34 mouse cellular contexts compared by ENCODE assay signal in genomic region chr1:136255657-136256056, GRCm38 (mm10). TPM values are rescaled to one million over a fixed set of nuclear protein-coding genes. Genes with fewer than 3 reads are reported as not detected.
DNase-seq lines count a peak whose midpoint lies in the region; ATAC-seq and TF ChIP-seq lines count a peak whose summit lies in the region.
"Had no signal": no experiment of that assay in that cellular context is flagged by ENCODE, and none has a peak within 500 bp of the region (broad histone marks: within the 10 kb centered on the region; RNA-seq: fewer than 3 reads in every experiment).

No protein-coding gene starts in this region.

- peak; percentile 45 for DNase-seq in CD4-positive, CD25-positive, alpha-beta regulatory T cell, adult 2 months (ENCODE audit: low read depth, low spot score)
- DNase-seq in hindbrain, embryonic 10.5 days (ENCODE audit: low spot score): no peak
- no peak for DNase-seq in limb, embryonic 10.5 days (ENCODE audit: low spot score)
- no peak for DNase-seq in adrenal gland, postnatal 4 days (ENCODE audit: low spot score in 2 of 2)
- DNase-seq: adrenal gland, postnatal 25 days; cerebellum, adult 18-20 months; cerebellum, postnatal 10 days; gastrocnemius, postnatal 10 days; kidney, adult 18-20 months; kidney, postnatal 25 days had no signal

- peaks cover 37% of the 10 kb centered on the region for H3K4me1 ChIP-seq in hindbrain, embryonic 10.5 days (replicated peaks)
- H3K4me1 ChIP-seq in hindbrain, embryonic 12.5 days: peaks cover 15% of the 10 kb centered on the region
- peaks cover 24% of the 10 kb centered on the region for H3K4me1 ChIP-seq in limb, embryonic 10.5 days

- H3K4me3 ChIP-seq in hindbrain, embryonic 10.5 days: no peak overlapping the region
- H3K4me3 ChIP-seq in hindbrain, embryonic 12.5 days: no peak overlapping the region
- H3K4me3 ChIP-seq in myocyte: no peak overlapping the region
- H3K4me3 ChIP-seq in limb, embryonic 10.5 days: no peak overlapping the region
- H3K4me3 ChIP-seq: embryonic facial prominence, embryonic 13.5 days; heart, embryonic 15.5 days; kidney, embryonic 15.5 days; limb, embryonic 12.5 days; lung, embryonic 15.5 days; neural tube, embryonic 13.5 days had no signal

- no peaks in the 10 kb centered on the region for H3K79me2 ChIP-seq in myocyte (ENCODE audit: control insufficient read depth, insufficient read depth)

- no peak for ATAC-seq in CD4-positive, CD25-positive, alpha-beta regulatory T cell, adult 4 months
- no peak for ATAC-seq in hindbrain, embryonic 12.5 days (ENCODE audit: low FRiP score)
- ATAC-seq: forebrain, embryonic 16.5 days had no signal

- H3K27ac ChIP-seq in hindbrain, embryonic 10.5 days: peak overlapping the region; percentile 54; the same call in 1 of the 2 replicates
- no peak overlapping the region for H3K27ac ChIP-seq in hindbrain, embryonic 12.5 days
- H3K27ac ChIP-seq in limb, embryonic 10.5 days: no peak overlapping the region
- H3K27ac ChIP-seq: embryonic facial prominence, embryonic 13.5 days; heart, embryonic 15.5 days; hindbrain, embryonic 14.5 days; kidney, embryonic 15.5 days; limb, embryonic 12.5 days; lung, embryonic 15.5 days; neural tube, embryonic 13.5 days had no signal

- WGBS in hindbrain, embryonic 10.5 days: 46% methylated on average over 8 of the region's 8 CpGs
- WGBS in hindbrain, embryonic 12.5 days: 45% methylated on average over 8 of the region's 8 CpGs
- 35% methylated on average over 8 of the region's 8 CpGs for WGBS in limb, embryonic 10.5 days

- H3K9ac ChIP-seq in hindbrain, embryonic 12.5 days: no peak overlapping the region
- H3K9ac ChIP-seq: embryonic facial prominence, embryonic 13.5 days; heart, embryonic 15.5 days; hindbrain, embryonic 14.5 days; kidney, embryonic 15.5 days; limb, embryonic 12.5 days; lung, embryonic 15.5 days; neural tube, embryonic 13.5 days had no signal

- H3K4me2 ChIP-seq in hindbrain, embryonic 12.5 days (replicated peaks): no peak overlapping the region
- peak overlapping the region; percentile 2 for H3K4me2 ChIP-seq in myocyte (ENCODE audit: low read depth)
- H3K4me2 ChIP-seq: embryonic facial prominence, embryonic 13.5 days; heart, embryonic 15.5 days; hindbrain, embryonic 14.5 days; kidney, embryonic 15.5 days; limb, embryonic 12.5 days; lung, embryonic 15.5 days; midbrain, embryonic 11.5 days; neural tube, embryonic 13.5 days had no signal

- no peaks in the 10 kb centered on the region for H3K36me3 ChIP-seq in hindbrain, embryonic 10.5 days
- H3K36me3 ChIP-seq in hindbrain, embryonic 12.5 days: no peaks in the 10 kb centered on the region
- H3K36me3 ChIP-seq in myocyte (ENCODE audit: control insufficient read depth, insufficient read depth): no peaks in the 10 kb centered on the region
- no peaks in the 10 kb centered on the region for H3K36me3 ChIP-seq in limb, embryonic 10.5 days
- H3K36me3 ChIP-seq: embryonic facial prominence, embryonic 13.5 days; heart, embryonic 15.5 days; kidney, embryonic 15.5 days; limb, embryonic 12.5 days; lung, embryonic 15.5 days; neural tube, embryonic 13.5 days had no signal

- H3K9me3 ChIP-seq in hindbrain, embryonic 10.5 days: no peaks in the 10 kb centered on the region
- H3K9me3 ChIP-seq in hindbrain, embryonic 12.5 days (replicated peaks): no peaks in the 10 kb centered on the region
- no peaks in the 10 kb centered on the region for H3K9me3 ChIP-seq in limb, embryonic 10.5 days (replicated peaks)
- H3K9me3 ChIP-seq: embryonic facial prominence, embryonic 13.5 days; heart, embryonic 15.5 days; kidney, embryonic 15.5 days; limb, embryonic 12.5 days; lung, embryonic 15.5 days; neural tube, embryonic 13.5 days had no signal

- no peak for TF ChIP-seq POLR2A in myocyte (IDR thresholded peaks at IDR 0.05; ENCODE audit: insufficient read length, low read depth)

- H3K27me3 ChIP-seq in hindbrain, embryonic 10.5 days (ENCODE audit: insufficient read depth, poor library complexity, severe bottlenecking): peaks cover 46% of the 10 kb centered on the region
- H3K27me3 ChIP-seq in hindbrain, embryonic 12.5 days: peaks cover 39% of the 10 kb centered on the region
- peaks cover 11% of the 10 kb centered on the region for H3K27me3 ChIP-seq in myocyte (ENCODE audit: control insufficient read depth, insufficient read depth, insufficient read length)
- H3K27me3 ChIP-seq in limb, embryonic 10.5 days (ENCODE audit: low read depth, poor library complexity, severe bottlenecking): peaks cover 58% of the 10 kb centered on the region

- H3ac ChIP-seq in myocyte (ENCODE audit: control insufficient read depth, insufficient read length): no peak overlapping the region

TF ChIP-seq in myocyte, 11 proteins besides CTCF, POLR2A, EP300 and RAD21:
- TF ChIP-seq E2F4 (IDR thresholded peaks at IDR 0.05; ENCODE audit: insufficient read depth) (no peak), REST (IDR thresholded peaks at IDR 0.05; ENCODE audit: insufficient read depth, insufficient read length) (no peak), MYOD1 (IDR thresholded peaks at IDR 0.05; ENCODE audit: control insufficient read depth in 1 of 3, insufficient read length in 2 of 3, low read depth in 2 of 3) (no peak), TCF12 (IDR thresholded peaks at IDR 0.05; ENCODE audit: insufficient read depth, poor library complexity, severe bottlenecking) (no peak), CEBPB (IDR thresholded peaks at IDR 0.05; ENCODE audit: insufficient read depth, poor library complexity, severe bottlenecking) (no peak), SRF (IDR thresholded peaks at IDR 0.05; ENCODE audit: control insufficient read depth, insufficient read length, low read depth) (no peak), TCF3 (IDR thresholded peaks at IDR 0.05; ENCODE audit: insufficient read length, low read depth) (no peak), POLR2AphosphoS2 (IDR thresholded peaks at IDR 0.05; ENCODE audit: insufficient read length, low read depth) (no peak), USF1 (IDR thresholded peaks at IDR 0.05; ENCODE audit: low read depth) (no peak), MAX (IDR thresholded peaks at IDR 0.05; ENCODE audit: low read depth) (no peak), MYOG (IDR thresholded peaks at IDR 0.05; ENCODE audit: control insufficient read depth in 1 of 3, insufficient read depth in 1 of 3, insufficient read length in 2 of 3, low read depth in 2 of 3) (no peak)

RNA-seq across cellular contexts. Expression of gene Gpr25, which starts 5.0 kb away (rescaled TPM):
- polyA plus RNA-seq in CD4-positive, CD25-positive, alpha-beta regulatory T cell, adult 4 months (2017; shearing (Covaris generic)): not detected
- polyA plus RNA-seq in hindbrain, embryonic 10.5 days (2016; fragmentation: Nextera tagmentation; extraction: Ambion mirVana): not detected in 2 replicates
- not detected in 2 replicates for polyA plus RNA-seq in hindbrain, embryonic 12.5 days (2016; fragmentation: Nextera tagmentation; extraction: Ambion mirVana)
- polyA plus RNA-seq in myocyte (2012; fragmentation: generic; extraction: Trizol): 0.18 TPM
- polyA plus RNA-seq in limb, embryonic 10.5 days (2016; fragmentation: Nextera tagmentation; extraction: Ambion mirVana): not detected in 2 replicates
- total RNA-seq in adrenal gland, postnatal 4 days (2021): not detected
- total RNA-seq: adrenal gland, adult 18-20 months; adrenal gland, postnatal 25 days; common myeloid progenitor, adult 5-6 weeks; gastrocnemius, postnatal 10 days; heart, postnatal 25 days; liver, adult 2 months; megakaryocyte progenitor cell, adult 5-6 weeks had no signal
- polyA plus RNA-seq: C2C12; forebrain, embryonic 11.5 days; forebrain, embryonic 16.5 days; gonadal fat pad, adult 2 months; intestine, embryonic 14.5 days; kidney, embryonic 15.5 days; limb, embryonic 12.5 days; liver, embryonic 16.5 days; lung, embryonic 15.5 days; midbrain, embryonic 11.5 days; stomach, embryonic 14.5 days had no signal

RNA-seq across cellular contexts. Expression of gene Inava, which starts 21.6 kb away (rescaled TPM):
- polyA plus RNA-seq in CD4-positive, CD25-positive, alpha-beta regulatory T cell, adult 4 months (2017; shearing (Covaris generic)): under 1 TPM in 1 of 2 experiments, not detected in 1; 0.28 TPM
- polyA plus RNA-seq in hindbrain, embryonic 10.5 days (2016; fragmentation: Nextera tagmentation; extraction: Ambion mirVana): 19.8 and 25.6 TPM in 2 replicates
- 13.2 and 13.8 TPM in 2 replicates for polyA plus RNA-seq in hindbrain, embryonic 12.5 days (2016; fragmentation: Nextera tagmentation; extraction: Ambion mirVana)
- polyA plus RNA-seq in myocyte (2012; fragmentation: generic; extraction: Trizol): 11.1 TPM
- 23.6 and 29.2 TPM in 2 replicates for polyA plus RNA-seq in limb, embryonic 10.5 days (2016; fragmentation: Nextera tagmentation; extraction: Ambion mirVana)
- 1 to 10 TPM in 1 of 2 experiments, under 1 TPM in 1; 0.62 to 4.1 TPM for total RNA-seq in adrenal gland, postnatal 4 days (2021)
- total RNA-seq: adrenal gland, postnatal 25 days; common myeloid progenitor, adult 5-6 weeks; heart, postnatal 25 days; liver, adult 2 months; megakaryocyte progenitor cell, adult 5-6 weeks had no signal

RNA-seq across cellular contexts. Expression of gene Mroh3, which starts 43.0 kb away (rescaled TPM):
- not detected for polyA plus RNA-seq in CD4-positive, CD25-positive, alpha-beta regulatory T cell, adult 4 months (2017; shearing (Covaris generic))
- polyA plus RNA-seq in hindbrain, embryonic 10.5 days (2016; fragmentation: Nextera tagmentation; extraction: Ambion mirVana): 0.40 and 0.47 TPM in 2 replicates
- 0.34 TPM in 1 of 2 replicates, not detected in the other for polyA plus RNA-seq in hindbrain, embryonic 12.5 days (2016; fragmentation: Nextera tagmentation; extraction: Ambion mirVana)
- polyA plus RNA-seq in myocyte (2012; fragmentation: generic; extraction: Trizol): 0.16 TPM
- polyA plus RNA-seq in limb, embryonic 10.5 days (2016; fragmentation: Nextera tagmentation; extraction: Ambion mirVana): 0.15 and 0.25 TPM in 2 replicates
- total RNA-seq in adrenal gland, postnatal 4 days (2021): not detected
- total RNA-seq: adrenal gland, adult 18-20 months; adrenal gland, postnatal 25 days; common myeloid progenitor, adult 5-6 weeks; gastrocnemius, postnatal 10 days; heart, postnatal 25 days; liver, adult 2 months; megakaryocyte progenitor cell, adult 5-6 weeks had no signal
- polyA plus RNA-seq: C2C12; heart, embryonic 15.5 days; hindbrain, embryonic 14.5 days; liver, adult 2 months; liver, embryonic 16.5 days; midbrain, postnatal 0 days; neural tube, embryonic 13.5 days had no signal
